In the genomic region with DNA sequence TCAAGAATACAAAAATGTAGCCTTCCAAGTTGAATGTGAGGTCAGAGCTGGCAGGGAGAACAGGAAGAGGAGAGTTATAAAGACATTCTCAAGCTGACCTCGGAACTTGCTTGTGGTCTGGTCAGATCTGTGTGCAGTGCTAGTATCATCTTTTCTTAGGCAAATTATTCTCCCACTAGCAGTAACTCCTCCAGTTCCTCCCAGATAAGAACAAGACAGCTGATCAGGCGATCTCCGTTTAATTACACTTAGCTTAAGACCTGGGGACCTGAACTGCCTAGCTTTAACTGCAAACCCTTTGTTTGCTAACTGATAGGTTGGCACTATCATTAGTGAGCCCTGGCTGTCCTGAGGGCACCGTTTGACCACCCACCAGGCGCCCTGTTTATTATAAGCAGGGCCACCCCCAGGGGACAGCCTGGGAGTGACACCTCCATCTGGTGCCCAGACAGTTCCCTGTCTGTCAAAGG, we compare ENCODE assay signal across 15 mouse cellular contexts. TPM values are rescaled to one million over a fixed set of nuclear protein-coding genes. Genes with fewer than 3 reads are reported as not detected.
DNase-seq lines count a peak whose midpoint lies in the region; ATAC-seq lines count a peak whose summit lies in the region.
"Had no signal": no experiment of that assay in that cellular context is flagged by ENCODE, and none has a peak within 500 bp of the region (broad histone marks: within the 10 kb centered on the region; RNA-seq: fewer than 3 reads in every experiment).

No protein-coding gene starts in this region.

- H3K9ac ChIP-seq in midbrain, embryonic 12.5 days (replicated peaks) = no peak overlapping the region
- no peak overlapping the region for H3K9ac ChIP-seq in forebrain, embryonic 13.5 days
- H3K9ac ChIP-seq: liver, embryonic 12.5 days had no signal

- H3K27ac ChIP-seq in heart, embryonic 10.5 days = no peak overlapping the region
- no peak overlapping the region for H3K27ac ChIP-seq in midbrain, embryonic 12.5 days (replicated peaks)
- H3K27ac ChIP-seq in midbrain, embryonic 10.5 days (replicated peaks) = no peak overlapping the region; the same call in 1 of the 2 replicates
- H3K27ac ChIP-seq in forebrain, embryonic 13.5 days = no peak overlapping the region
- H3K27ac ChIP-seq: liver, embryonic 12.5 days had no signal

- H3K36me3 ChIP-seq in heart, embryonic 10.5 days = no peaks in the 10 kb centered on the region; the same call in 1 of the 2 replicates
- no peaks in the 10 kb centered on the region for H3K36me3 ChIP-seq in midbrain, embryonic 12.5 days
- H3K36me3 ChIP-seq in midbrain, embryonic 10.5 days = no peaks in the 10 kb centered on the region
- no peaks in the 10 kb centered on the region for H3K36me3 ChIP-seq in forebrain, embryonic 13.5 days (ENCODE audit: poor library complexity, severe bottlenecking)
- H3K36me3 ChIP-seq: liver, embryonic 12.5 days had no signal

- H3K4me1 ChIP-seq in heart, embryonic 10.5 days = peaks cover 12% of the 10 kb centered on the region
- peaks cover 15% of the 10 kb centered on the region; the same call in 1 of the 2 replicates for H3K4me1 ChIP-seq in midbrain, embryonic 12.5 days
- peaks cover 30% of the 10 kb centered on the region for H3K4me1 ChIP-seq in midbrain, embryonic 10.5 days
- peaks cover 19% of the 10 kb centered on the region for H3K4me1 ChIP-seq in forebrain, embryonic 13.5 days

- WGBS in heart, embryonic 10.5 days = 26% methylated on average over 5 of the region's 5 CpGs
- WGBS in midbrain, embryonic 12.5 days = 31% methylated on average over 5 of the region's 5 CpGs
- WGBS in midbrain, embryonic 10.5 days = 49% methylated on average over 5 of the region's 5 CpGs
- 40% methylated on average over 5 of the region's 5 CpGs for WGBS in forebrain, embryonic 13.5 days

- H3K9me3 ChIP-seq in heart, embryonic 10.5 days = no peaks in the 10 kb centered on the region
- H3K9me3 ChIP-seq in midbrain, embryonic 12.5 days = no peaks in the 10 kb centered on the region
- no peaks in the 10 kb centered on the region for H3K9me3 ChIP-seq in midbrain, embryonic 10.5 days (replicated peaks)
- H3K9me3 ChIP-seq in forebrain, embryonic 13.5 days (replicated peaks) = no peaks in the 10 kb centered on the region
- H3K9me3 ChIP-seq: liver, embryonic 12.5 days had no signal

- no peak overlapping the region for H3K4me3 ChIP-seq in heart, embryonic 10.5 days
- H3K4me3 ChIP-seq in midbrain, embryonic 12.5 days = no peak overlapping the region
- no peak overlapping the region for H3K4me3 ChIP-seq in midbrain, embryonic 10.5 days
- H3K4me3 ChIP-seq in forebrain, embryonic 13.5 days = no peak overlapping the region
- H3K4me3 ChIP-seq: liver, embryonic 12.5 days had no signal

- DNase-seq in heart, embryonic 10.5 days (ENCODE audit: low spot score) = peak; percentile 25
- DNase-seq in heart, adult 8-10 months (ENCODE audit: low spot score) = no peak
- no peak for DNase-seq in midbrain, embryonic 10.5 days (ENCODE audit: low spot score)
- no peak for DNase-seq in thymus, adult 18-20 months
- no peak for DNase-seq in adrenal gland, postnatal 36 days
- DNase-seq: gastrocnemius, postnatal 10 days had no signal

- no peak overlapping the region for H3K4me2 ChIP-seq in midbrain, embryonic 12.5 days (replicated peaks)
- H3K4me2 ChIP-seq in forebrain, embryonic 13.5 days = no peak overlapping the region
- H3K4me2 ChIP-seq: liver, embryonic 12.5 days had no signal

- H3K27me3 ChIP-seq in heart, embryonic 10.5 days (ENCODE audit: insufficient read depth, poor library complexity, severe bottlenecking) = no peaks in the 10 kb centered on the region
- peaks cover 18% of the 10 kb centered on the region for H3K27me3 ChIP-seq in midbrain, embryonic 12.5 days
- H3K27me3 ChIP-seq in midbrain, embryonic 10.5 days (ENCODE audit: low read depth, poor library complexity, severe bottlenecking) = peaks cover 14% of the 10 kb centered on the region; the same call in 1 of the 2 replicates
- H3K27me3 ChIP-seq in forebrain, embryonic 13.5 days = peaks cover 15% of the 10 kb centered on the region
- H3K27me3 ChIP-seq: CH12.LX; liver, embryonic 12.5 days had no signal

- ATAC-seq in midbrain, embryonic 12.5 days (ENCODE audit: low FRiP score, low read depth) = peak; percentile 44; the same call in 1 of the 2 replicates
- ATAC-seq in megakaryocyte progenitor cell, adult 5-6 weeks (replicated peaks; ENCODE audit: poor library complexity) = peak; percentile 55
- ATAC-seq in forebrain, embryonic 13.5 days = no peak
- ATAC-seq: liver, embryonic 12.5 days had no signal

RNA-seq across cellular contexts. Expression of a gene that starts 19.4 kb away (rescaled TPM):
- not detected in 2 replicates for polyA plus RNA-seq in heart, embryonic 10.5 days (2016; fragmentation: Nextera tagmentation; extraction: Ambion mirVana)
- total RNA-seq in heart, adult 8-10 months (2022) = not detected
- polyA plus RNA-seq in midbrain, embryonic 12.5 days (2016; fragmentation: Nextera tagmentation; extraction: Ambion mirVana) = 0.51 TPM in 1 of 2 replicates, not detected in the other
- polyA plus RNA-seq in midbrain, embryonic 10.5 days (2016; fragmentation: Nextera tagmentation; extraction: Ambion mirVana) = 0.36 TPM in 1 of 2 replicates, not detected in the other
- total RNA-seq in megakaryocyte progenitor cell, adult 5-6 weeks (2015) = not detected in 2 replicates
- total RNA-seq in megakaryocyte progenitor cell, adult 5-6 weeks (2017) = not detected in 2 replicates
- 1 to 10 TPM; 1.2 to 1.4 TPM for total RNA-seq in adrenal gland, postnatal 36 days (2021)
- not detected in 2 replicates for polyA plus RNA-seq in forebrain, embryonic 13.5 days (2015; fragmentation: Nextera tagmentation; extraction: Ambion mirVana)
- total RNA-seq: CH12.LX; gastrocnemius, postnatal 10 days; hematopoietic stem cell, adult 5-6 weeks; layer of hippocampus, adult 8-10 months; neutrophil, adult 5-6 weeks had no signal
- polyA plus RNA-seq: liver, embryonic 12.5 days; thymus, postnatal 0 days had no signal

RNA-seq across cellular contexts. Expression of a gene that starts 20.8 kb away (rescaled TPM):
- polyA plus RNA-seq in heart, embryonic 10.5 days (2016; fragmentation: Nextera tagmentation; extraction: Ambion mirVana) = 7.7 and 8.7 TPM in 2 replicates
- 1 to 10 TPM; 1.2 to 1.8 (median 1.5) TPM for total RNA-seq in heart, adult 8-10 months (2022)
- polyA plus RNA-seq in midbrain, embryonic 12.5 days (2016; fragmentation: Nextera tagmentation; extraction: Ambion mirVana) = 1.7 and 4.0 TPM in 2 replicates
- 3.4 and 3.7 TPM in 2 replicates for polyA plus RNA-seq in midbrain, embryonic 10.5 days (2016; fragmentation: Nextera tagmentation; extraction: Ambion mirVana)
- 3.5 and 5.4 TPM in 2 replicates for total RNA-seq in megakaryocyte progenitor cell, adult 5-6 weeks (2015)
- total RNA-seq in megakaryocyte progenitor cell, adult 5-6 weeks (2017) = 4.3 and 5.4 TPM in 2 replicates
- 1 to 10 TPM; 5.9 to 7.8 TPM for total RNA-seq in adrenal gland, postnatal 36 days (2021)
- polyA plus RNA-seq in forebrain, embryonic 13.5 days (2015; fragmentation: Nextera tagmentation; extraction: Ambion mirVana) = 1.2 and 1.3 TPM in 2 replicates

RNA-seq across cellular contexts. Expression of a gene that starts 44.6 kb away (rescaled TPM):
- 16.8 and 20.4 TPM in 2 replicates for polyA plus RNA-seq in heart, embryonic 10.5 days (2016; fragmentation: Nextera tagmentation; extraction: Ambion mirVana)
- total RNA-seq in heart, adult 8-10 months (2022) = 10 to 100 TPM; 22.3 to 23.6 (median 22.8) TPM
- 20.7 and 22.6 TPM in 2 replicates for polyA plus RNA-seq in midbrain, embryonic 12.5 days (2016; fragmentation: Nextera tagmentation; extraction: Ambion mirVana)
- 18.9 and 21.0 TPM in 2 replicates for polyA plus RNA-seq in midbrain, embryonic 10.5 days (2016; fragmentation: Nextera tagmentation; extraction: Ambion mirVana)
- total RNA-seq in megakaryocyte progenitor cell, adult 5-6 weeks (2015) = 42.8 and 49.3 TPM in 2 replicates
- total RNA-seq in megakaryocyte progenitor cell, adult 5-6 weeks (2017) = 41.9 and 52.3 TPM in 2 replicates
- 10 to 100 TPM; 23.7 to 32.5 TPM for total RNA-seq in adrenal gland, postnatal 36 days (2021)
- 18.9 and 20.4 TPM in 2 replicates for polyA plus RNA-seq in forebrain, embryonic 13.5 days (2015; fragmentation: Nextera tagmentation; extraction: Ambion mirVana)

RNA-seq across cellular contexts. Expression of a gene that starts 53.2 kb away (rescaled TPM):
- polyA plus RNA-seq in heart, embryonic 10.5 days (2016; fragmentation: Nextera tagmentation; extraction: Ambion mirVana) = 39.3 and 43.8 TPM in 2 replicates
- total RNA-seq in heart, adult 8-10 months (2022) = 10 to 100 TPM; 48.4 to 58.8 (median 54.9) TPM
- polyA plus RNA-seq in midbrain, embryonic 12.5 days (2016; fragmentation: Nextera tagmentation; extraction: Ambion mirVana) = 26.8 and 28.4 TPM in 2 replicates
- polyA plus RNA-seq in midbrain, embryonic 10.5 days (2016; fragmentation: Nextera tagmentation; extraction: Ambion mirVana) = 19.0 and 21.7 TPM in 2 replicates
- 3.4 and 3.9 TPM in 2 replicates for total RNA-seq in megakaryocyte progenitor cell, adult 5-6 weeks (2015)
- 2.4 TPM in 2 replicates for total RNA-seq in megakaryocyte progenitor cell, adult 5-6 weeks (2017)
- 10 to 100 TPM; 25.8 to 27.3 TPM for total RNA-seq in adrenal gland, postnatal 36 days (2021)
- polyA plus RNA-seq in forebrain, embryonic 13.5 days (2015; fragmentation: Nextera tagmentation; extraction: Ambion mirVana) = 10.9 and 12.4 TPM in 2 replicates
